Comparison of ENCODE assay signal across 14 mouse cellular contexts in the genomic region with DNA sequence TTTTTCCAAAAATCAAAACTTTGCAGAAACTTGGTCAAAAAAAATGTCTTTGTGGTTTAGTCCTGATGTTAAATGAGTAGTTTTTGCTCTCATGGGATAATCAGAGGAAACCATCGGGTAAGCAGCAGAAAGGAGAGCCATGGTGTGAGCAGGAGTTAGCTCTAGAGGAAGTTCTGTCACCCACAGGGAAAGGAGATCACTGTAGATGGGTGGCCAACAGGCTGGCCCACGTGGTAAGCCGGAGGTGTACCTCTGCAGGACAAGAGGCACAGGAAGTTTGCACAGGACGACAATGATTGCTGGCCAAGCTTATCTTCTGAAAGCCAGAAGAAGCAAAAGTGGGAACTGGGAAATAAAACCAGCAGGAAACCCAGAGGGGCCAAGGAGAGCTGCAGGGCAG.
"Had no signal": no experiment of that assay in that cellular context is flagged by ENCODE, and none has a peak within 500 bp of the region (broad histone marks: within the 10 kb centered on the region; RNA-seq: fewer than 3 reads in every experiment).

No protein-coding gene starts in this region.

- H3K9me3 ChIP-seq: liver, embryonic 13.5 days; midbrain, embryonic 10.5 days; neural tube, embryonic 12.5 days had no signal

- H3K4me3 ChIP-seq: layer of hippocampus, adult 2 months; liver, embryonic 13.5 days; midbrain, embryonic 10.5 days; neural tube, embryonic 12.5 days had no signal

- ATAC-seq: liver, postnatal 0 days had no signal

- DNase-seq: kidney, adult 11 months; kidney, adult 9 months; kidney, postnatal 4 days; left cerebral cortex, postnatal 4 days; liver, embryonic 13.5 days; liver, postnatal 0 days; lung, postnatal 36 days; midbrain, embryonic 14.5 days; thymus, adult 18-20 months; thymus, postnatal 14 days had no signal

- H3K4me2 ChIP-seq: liver, embryonic 13.5 days; neural tube, embryonic 12.5 days had no signal

- H3K27me3 ChIP-seq: liver, embryonic 13.5 days; neural tube, embryonic 12.5 days had no signal

- H3K4me1 ChIP-seq: midbrain, embryonic 10.5 days; neural tube, embryonic 12.5 days had no signal

- H3K36me3 ChIP-seq: liver, embryonic 13.5 days; midbrain, embryonic 10.5 days; neural tube, embryonic 12.5 days had no signal

- H3K27ac ChIP-seq: kidney, postnatal 0 days; layer of hippocampus, adult 2 months; liver, embryonic 13.5 days; midbrain, embryonic 10.5 days; neural tube, embryonic 12.5 days had no signal

- H3K9ac ChIP-seq: liver, embryonic 13.5 days; liver, postnatal 0 days; neural tube, embryonic 12.5 days had no signal
